Mouse (Mus musculus): ENCODE measurements around the gene Cdc42bpa.

- TF ChIP-seq POLR2A (IDR thresholded peaks at IDR 0.05; ENCODE audit: low read depth, low read length): no peak
- no peak for TF ChIP-seq CTCF (IDR thresholded peaks at IDR 0.05; ENCODE audit: extremely low read depth, insufficient read length, insufficient replicate concordance, low read depth, low read length)
Measured at GRCm38 (mm10) chr1:180148036-180148435, 187.8 kb downstream of the Cdc42bpa start.
